Mouse (Mus musculus) cortical plate, adult 2 months (tissue): Measurements from ENCODE around the gene Mobp.

Experiments
- CTCF ChIP-seq: fragments of 200-500 bp; IDR thresholded peaks from 2 replicates; pipeline ENCODE4 v1.5.1; 2011; ENCODE audit warnings: mild to moderate bottlenecking, control low read depth, low read length; ENCODE audit not compliant: insufficient read depth; ENCODE audit errors: extremely low read depth
- POLR2A ChIP-seq: fragments of 200-500 bp; IDR thresholded peaks from 2 replicates; pipeline ENCODE4 v1.6.1; 2011; ENCODE audit warnings: mild to moderate bottlenecking, low read length, control low read depth; ENCODE audit not compliant: insufficient read depth; ENCODE audit errors: extremely low read depth

DNA sequence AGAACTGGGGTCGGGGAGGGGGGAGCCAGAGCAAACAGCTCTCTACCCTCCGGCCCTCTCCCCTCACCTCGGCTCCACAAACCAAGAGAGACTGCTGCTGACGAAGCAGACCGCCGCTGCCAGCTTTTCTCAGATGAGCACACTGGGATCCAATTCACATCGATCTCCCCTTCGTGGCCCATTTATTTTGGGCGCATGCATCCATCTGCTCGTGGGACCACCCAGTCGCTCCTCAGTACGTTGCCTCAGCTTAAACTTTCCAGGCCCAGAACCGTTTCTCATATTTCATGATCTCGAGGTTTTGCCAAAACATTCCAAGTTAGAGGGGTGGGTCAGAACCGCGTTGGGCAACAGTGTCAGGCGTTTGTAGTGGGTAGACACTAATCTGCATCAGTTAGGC lies 57.4 kb downstream of the Mobp start:
- TF ChIP-seq POLR2A, result no peak
- no peak for TF ChIP-seq CTCF
